Mouse (Mus musculus) olfactory bulb, adult 2 months (tissue): ENCODE results near the gene Heg1.

Experiments used
- CTCF ChIP-seq: fragments of 200-500 bp; IDR thresholded peaks from 2 replicates; pipeline ENCODE4 v1.5.1; 2012; ENCODE audit warnings: low read depth, mild to moderate bottlenecking, low read length, moderate library complexity; ENCODE audit not compliant: insufficient read depth
- POLR2A ChIP-seq: fragments of 200-500 bp; IDR thresholded peaks from 2 replicates; pipeline ENCODE4 v1.6.1; 2012; ENCODE audit warnings: mild to moderate bottlenecking, low read depth, low read length, moderate library complexity; ENCODE audit not compliant: insufficient read depth

- TF ChIP-seq CTCF (no peak), POLR2A (no peak)
Observed at GRCm38 (mm10) chr16:33732237-33732749, 48.1 kb downstream of the Heg1 start.
